Mouse (Mus musculus): ENCODE measurements around the gene Olfr432. TPM values are rescaled to one million over a fixed set of nuclear protein-coding genes. Genes with fewer than 3 reads are reported as not detected.
"Not testable (repeated sequence)": the region's sequence is repeated elsewhere in the genome, so short reads cannot be mapped to it uniquely, and the experiment has no call there.

The Olfr432 gene
- polyA plus RNA-seq (2015; fragmentation: Nextera tagmentation; extraction: Ambion mirVana): not detected in 2 replicates

GRCm38 (mm10) chr1:174048893-174049292 is at the start of gene Olfr432:
Gene Olfr432, plus strand, starts transcription at chr1:174049205.
- Histone ChIP-seq H3K36me3 (no peaks in the 10 kb centered on the region), H3K27ac (no peak within 1 kb of the TSS), H3K4me1 (no peaks in the 10 kb centered on the region), H3K27me3 (no peaks in the 10 kb centered on the region), H3K4me2 (no peak within 1 kb of the TSS), H3K9me3 (replicated peaks) (no peaks in the 10 kb centered on the region), H3K9ac (no peak within 1 kb of the TSS), H3K4me3 (replicated peaks) (no peak within 1 kb of the TSS)
- 67% methylated on average over 2 of the region's 2 CpGs for WGBS
- ATAC-seq (replicated peaks; ENCODE audit: low FRiP score): no peak

- H3K27me3 ChIP-seq; H3K4me2 ChIP-seq; H3K36me3 ChIP-seq; H3K9me3 ChIP-seq (replicated peaks); H3K27ac ChIP-seq; H3K4me1 ChIP-seq; H3K4me3 ChIP-seq (replicated peaks); ATAC-seq (replicated peaks; ENCODE audit: low FRiP score); H3K9ac ChIP-seq: not testable (repeated sequence)
- WGBS: 81% methylated on average over 2 of the region's 3 CpGs
Observed at GRCm38 (mm10) chr1:174004352-174005109, 44.5 kb upstream of the Olfr432 start.

- H3K4me1 ChIP-seq; H3K9me3 ChIP-seq (replicated peaks); ATAC-seq (replicated peaks; ENCODE audit: low FRiP score); H3K27ac ChIP-seq; H3K27me3 ChIP-seq; H3K36me3 ChIP-seq; H3K9ac ChIP-seq; H3K4me2 ChIP-seq; H3K4me3 ChIP-seq (replicated peaks): not testable (repeated sequence)
Observed at GRCm38 (mm10) chr1:174007050-174007449, 42.0 kb upstream of the Olfr432 start.

GRCm38 (mm10) chr1:174031698-174032097 is 17.3 kb upstream of the Olfr432 start, which contains the start of gene Ifi205:
Gene Ifi205, minus strand, starts transcription at chr1:174031810.
- H3K9ac ChIP-seq: no peak within 1 kb of the TSS
- no peak for ATAC-seq (replicated peaks; ENCODE audit: low FRiP score)
- no peak within 1 kb of the TSS for H3K27ac ChIP-seq
- no peaks in the 10 kb centered on the region for H3K36me3 ChIP-seq
- no peak within 1 kb of the TSS for H3K4me3 ChIP-seq (replicated peaks)
- WGBS: 42% methylated on average over 1 of the region's 1 CpGs
- H3K4me2 ChIP-seq: no peak within 1 kb of the TSS
- no peaks in the 10 kb centered on the region for H3K4me1 ChIP-seq
- no peaks in the 10 kb centered on the region for H3K27me3 ChIP-seq
- H3K9me3 ChIP-seq (replicated peaks): no peaks in the 10 kb centered on the region

- Histone ChIP-seq H3K9ac (no peak overlapping the region), H3K4me2 (no peak overlapping the region), H3K4me3 (replicated peaks) (no peak overlapping the region), H3K27me3 (no peaks in the 10 kb centered on the region), H3K9me3 (replicated peaks) (no peaks in the 10 kb centered on the region), H3K27ac (no peak overlapping the region), H3K4me1 (no peaks in the 10 kb centered on the region), H3K36me3 (no peaks in the 10 kb centered on the region)
- WGBS: 60% methylated on average over 4 of the region's 4 CpGs
- ATAC-seq (replicated peaks; ENCODE audit: low FRiP score): no peak
Observed at GRCm38 (mm10) chr1:174035841-174036240, 13.2 kb upstream of the Olfr432 start.

GRCm38 (mm10) chr1:174038480-174038879 is 10.5 kb upstream of the Olfr432 start:
- H3K9ac ChIP-seq: no peak overlapping the region
- no peak overlapping the region for H3K27ac ChIP-seq
- no peaks in the 10 kb centered on the region for H3K9me3 ChIP-seq (replicated peaks)
- WGBS: 82% methylated on average over 3 of the region's 3 CpGs
- ATAC-seq (replicated peaks; ENCODE audit: low FRiP score): no peak
- no peaks in the 10 kb centered on the region for H3K27me3 ChIP-seq
- no peak overlapping the region for H3K4me3 ChIP-seq (replicated peaks)
- no peaks in the 10 kb centered on the region for H3K4me1 ChIP-seq
- H3K36me3 ChIP-seq: no peaks in the 10 kb centered on the region
- H3K4me2 ChIP-seq: no peak overlapping the region

- no peak within 1 kb of the TSS for H3K4me2 ChIP-seq
- H3K4me1 ChIP-seq: no peaks in the 10 kb centered on the region
- H3K9ac ChIP-seq: no peak within 1 kb of the TSS
- no peaks in the 10 kb centered on the region for H3K36me3 ChIP-seq
- WGBS: 73% methylated on average over 7 of the region's 7 CpGs
- ATAC-seq (replicated peaks; ENCODE audit: low FRiP score): peak; percentile 54; the same call in 1 of the 2 replicates
- H3K27me3 ChIP-seq: no peaks in the 10 kb centered on the region
- H3K27ac ChIP-seq: no peak within 1 kb of the TSS
- no peak within 1 kb of the TSS for H3K4me3 ChIP-seq (replicated peaks)
- no peaks in the 10 kb centered on the region for H3K9me3 ChIP-seq (replicated peaks)
Observed at GRCm38 (mm10) chr1:174040523-174041177, 8.4 kb upstream of the Olfr432 start, which contains the start of gene Olfr433. Gene Olfr433, plus strand, starts transcription at chr1:174040705.

- not testable (repeated sequence) for H3K36me3 ChIP-seq; H3K27me3 ChIP-seq; H3K4me1 ChIP-seq; H3K9me3 ChIP-seq (replicated peaks); ATAC-seq (replicated peaks; ENCODE audit: low FRiP score); H3K4me3 ChIP-seq (replicated peaks); H3K4me2 ChIP-seq; H3K27ac ChIP-seq; H3K9ac ChIP-seq
- WGBS: 90% methylated on average over 12 of the region's 12 CpGs
Observed at GRCm38 (mm10) chr1:174042091-174042884, 6.7 kb upstream of the Olfr432 start.

GRCm38 (mm10) chr1:174044431-174044830 is 4.6 kb upstream of the Olfr432 start:
- 69% methylated on average over 2 of the region's 2 CpGs for WGBS
- Histone ChIP-seq H3K27me3 (no peaks in the 10 kb centered on the region), H3K9me3 (replicated peaks) (no peaks in the 10 kb centered on the region), H3K36me3 (no peaks in the 10 kb centered on the region), H3K9ac (no peak overlapping the region), H3K27ac (no peak overlapping the region), H3K4me1 (no peaks in the 10 kb centered on the region), H3K4me3 (replicated peaks) (no peak overlapping the region), H3K4me2 (no peak overlapping the region)
- ATAC-seq (replicated peaks; ENCODE audit: low FRiP score): no peak

- not testable (repeated sequence) for H3K4me2 ChIP-seq; H3K36me3 ChIP-seq; H3K4me1 ChIP-seq; H3K4me3 ChIP-seq (replicated peaks); ATAC-seq (replicated peaks; ENCODE audit: low FRiP score); H3K9ac ChIP-seq; H3K27ac ChIP-seq; H3K27me3 ChIP-seq; H3K9me3 ChIP-seq (replicated peaks)
- 79% methylated on average over 6 of the region's 6 CpGs for WGBS
Observed at GRCm38 (mm10) chr1:174048227-174048626, 778 bp upstream of the Olfr432 start.

- not testable (repeated sequence) for H3K27ac ChIP-seq; H3K4me3 ChIP-seq (replicated peaks); H3K4me1 ChIP-seq; ATAC-seq (replicated peaks; ENCODE audit: low FRiP score); H3K9me3 ChIP-seq (replicated peaks); H3K36me3 ChIP-seq; H3K9ac ChIP-seq; H3K27me3 ChIP-seq; H3K4me2 ChIP-seq
- 52% methylated on average over 4 of the region's 4 CpGs for WGBS
Observed at GRCm38 (mm10) chr1:174049357-174049756, 352 bp downstream of the Olfr432 start.

GRCm38 (mm10) chr1:174050532-174050931 is 1.5 kb downstream of the Olfr432 start:
- no peak overlapping the region for H3K9ac ChIP-seq
- 83% methylated on average over 4 of the region's 4 CpGs for WGBS
- H3K4me3 ChIP-seq (replicated peaks): no peak overlapping the region
- ATAC-seq (replicated peaks; ENCODE audit: low FRiP score): no peak
- no peaks in the 10 kb centered on the region for H3K27me3 ChIP-seq
- H3K4me1 ChIP-seq: no peaks in the 10 kb centered on the region
- no peaks in the 10 kb centered on the region for H3K36me3 ChIP-seq
- H3K27ac ChIP-seq: no peak overlapping the region
- no peaks in the 10 kb centered on the region for H3K9me3 ChIP-seq (replicated peaks)
- H3K4me2 ChIP-seq: no peak overlapping the region

Measured in kidney, embryonic 15.5 days (tissue).